ENCODE assay signal across 7 mouse cellular contexts in the genomic region with DNA sequence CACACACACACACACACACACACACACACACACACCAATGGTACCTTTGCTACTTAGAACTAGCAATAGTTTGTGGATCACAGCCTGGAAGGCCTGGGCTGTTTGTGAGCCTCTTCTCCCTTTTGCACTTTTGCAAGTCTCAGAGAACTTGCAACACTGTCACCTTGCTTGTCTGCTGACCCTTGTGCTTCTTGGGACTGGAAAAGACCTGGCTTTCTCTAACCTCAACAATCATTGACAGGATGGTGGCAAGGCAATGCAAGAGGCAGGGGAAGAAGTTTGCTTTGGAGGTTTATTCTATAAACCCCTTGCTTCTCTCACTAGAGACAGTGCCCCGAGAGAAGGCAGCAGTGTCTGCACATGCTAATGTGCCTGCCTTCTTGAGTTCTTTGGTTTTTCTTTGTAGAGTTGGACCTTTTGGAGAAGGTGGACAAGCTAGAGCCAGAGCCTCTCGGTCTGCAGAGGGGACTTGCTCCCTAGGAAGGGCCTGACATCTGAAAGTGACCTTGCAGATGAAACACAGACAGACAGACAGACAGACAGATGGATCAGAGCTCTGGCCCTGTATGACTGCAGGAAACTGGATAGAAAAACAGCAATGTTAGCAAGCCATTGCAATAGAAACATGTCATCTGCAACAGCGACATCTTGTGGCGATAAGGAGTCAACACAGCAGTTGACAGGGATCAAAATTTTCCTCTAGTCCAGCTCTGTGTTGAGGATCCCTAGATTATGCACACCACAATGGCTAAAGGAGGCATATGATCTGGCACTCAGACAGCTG.
A peak's percentile ranks its signal among the peaks of the same experiment; 100 is the strongest.
DNase-seq lines count a peak whose midpoint lies in the region; ATAC-seq and TF ChIP-seq lines count a peak whose summit lies in the region.

No protein-coding gene starts in this region.

- peak; percentile 42 for DNase-seq in MEL (ENCODE audit: low read depth, low spot score)
- peak; percentile 8 for DNase-seq in adrenal gland, adult 8-10 months
- DNase-seq in embryo, embryonic 11.5 days (ENCODE audit: low read depth, low spot score), result peak; percentile 34
- peak; percentile 85 for DNase-seq in hindbrain, postnatal 0 days (ENCODE audit: low spot score)
- peak; percentile 23 to 24 for DNase-seq in left cerebral cortex, adult 8-10 months (ENCODE audit: low spot score in 2 of 2)
- DNase-seq in stomach, postnatal 0 days (ENCODE audit: low spot score), result peak; percentile 20

- no peak overlapping the region for H3K4me2 ChIP-seq in hindbrain, postnatal 0 days (ENCODE audit: low read depth, low read length)
- no peak overlapping the region for H3K4me2 ChIP-seq in midbrain, embryonic 12.5 days (replicated peaks)
- no peak overlapping the region for H3K4me2 ChIP-seq in stomach, postnatal 0 days (replicated peaks; ENCODE audit: low read depth)

- WGBS in hindbrain, postnatal 0 days, result 24% methylated on average over 4 of the region's 4 CpGs
- 31% methylated on average over 4 of the region's 4 CpGs for WGBS in midbrain, embryonic 12.5 days
- WGBS in stomach, postnatal 0 days, result 24% methylated on average over 4 of the region's 4 CpGs

- no peaks in the 10 kb centered on the region for H3K27me3 ChIP-seq in MEL (ENCODE audit: control insufficient read depth in 1 of 2, insufficient read depth in 2 of 2, low read length in 2 of 2)
- no peaks in the 10 kb centered on the region for H3K27me3 ChIP-seq in hindbrain, postnatal 0 days (ENCODE audit: insufficient read depth, low read length)
- no peaks in the 10 kb centered on the region for H3K27me3 ChIP-seq in midbrain, embryonic 12.5 days
- no peaks in the 10 kb centered on the region for H3K27me3 ChIP-seq in stomach, postnatal 0 days (ENCODE audit: control insufficient read depth, insufficient read depth, low read length)

- ATAC-seq in hindbrain, postnatal 0 days, result peak; percentile 88
- ATAC-seq in midbrain, embryonic 12.5 days (ENCODE audit: low FRiP score, low read depth), result peak; percentile 74
- ATAC-seq in stomach, postnatal 0 days (ENCODE audit: low FRiP score, low TSS enrichment), result no peak

- no peaks in the 10 kb centered on the region for H3K9me3 ChIP-seq in MEL (replicated peaks; ENCODE audit: insufficient read depth, low read length)
- H3K9me3 ChIP-seq in hindbrain, postnatal 0 days (ENCODE audit: low read length), result no peaks in the 10 kb centered on the region
- no peaks in the 10 kb centered on the region for H3K9me3 ChIP-seq in midbrain, embryonic 12.5 days
- no peaks in the 10 kb centered on the region for H3K9me3 ChIP-seq in stomach, postnatal 0 days (ENCODE audit: control insufficient read depth, low read length)

- no peak for TF ChIP-seq EP300 in MEL (IDR thresholded peaks at IDR 0.05; ENCODE audit: low read depth in 1 of 2, low read length in 2 of 2)
- no peak for TF ChIP-seq EP300 in stomach, postnatal 0 days (optimal IDR thresholded peaks at IDR 0.05)

- no peak for TF ChIP-seq POLR2A in MEL (IDR thresholded peaks at IDR 0.05; ENCODE audit: control insufficient read depth in 1 of 2, insufficient read depth in 1 of 2, low read depth in 1 of 2, low read length in 2 of 2, poor library complexity in 1 of 2)

- peak; percentile 59 for TF ChIP-seq RAD21 in MEL (IDR thresholded peaks at IDR 0.05; ENCODE audit: low read depth, low read length)

- H3K27ac ChIP-seq in MEL (ENCODE audit: control insufficient read depth, low read depth, low read length), result no peak overlapping the region
- H3K27ac ChIP-seq in hindbrain, postnatal 0 days, result no peak overlapping the region
- H3K27ac ChIP-seq in midbrain, embryonic 12.5 days (replicated peaks), result no peak overlapping the region
- H3K27ac ChIP-seq in stomach, postnatal 0 days (replicated peaks), result no peak overlapping the region

- H3K4me3 ChIP-seq in MEL (ENCODE audit: control insufficient read depth in 1 of 2, insufficient read depth in 1 of 2, low read depth in 2 of 2, low read length in 2 of 2), result no peak overlapping the region
- H3K4me3 ChIP-seq in hindbrain, postnatal 0 days (ENCODE audit: low read length), result no peak overlapping the region
- H3K4me3 ChIP-seq in midbrain, embryonic 12.5 days, result no peak overlapping the region
- H3K4me3 ChIP-seq in stomach, postnatal 0 days (ENCODE audit: low read depth, low read length), result no peak overlapping the region

- TF ChIP-seq CTCF in MEL (IDR thresholded peaks at IDR 0.05 in 2 of 3, conservative IDR thresholded peaks at IDR 0.05 in 1 of 3; ENCODE audit: control insufficient read depth in 1 of 3, insufficient read depth in 1 of 3, low read depth in 2 of 3, low read length in 3 of 3, poor library complexity in 1 of 3, severe bottlenecking in 1 of 3), result peak; percentile 55 to 77 (median 75)
- TF ChIP-seq CTCF in hindbrain, postnatal 0 days (IDR thresholded peaks at IDR 0.05; ENCODE audit: low read depth), result peak; percentile 97
- peak; percentile 91 for TF ChIP-seq CTCF in stomach, postnatal 0 days (IDR thresholded peaks at IDR 0.05; ENCODE audit: low read depth)

- H3K4me1 ChIP-seq in MEL (ENCODE audit: control insufficient read depth in 1 of 2, insufficient read depth in 2 of 2, low read length in 2 of 2), result no peaks in the 10 kb centered on the region
- H3K4me1 ChIP-seq in hindbrain, postnatal 0 days (ENCODE audit: insufficient read depth, low read length), result no peaks in the 10 kb centered on the region
- no peaks in the 10 kb centered on the region for H3K4me1 ChIP-seq in midbrain, embryonic 12.5 days
- H3K4me1 ChIP-seq in stomach, postnatal 0 days (replicated peaks; ENCODE audit: control insufficient read depth, insufficient read depth), result no peaks in the 10 kb centered on the region

- H3K36me3 ChIP-seq in MEL (ENCODE audit: control insufficient read depth in 1 of 2, insufficient read depth in 2 of 2, low read length in 2 of 2), result no peaks in the 10 kb centered on the region
- H3K36me3 ChIP-seq in hindbrain, postnatal 0 days (ENCODE audit: insufficient read depth, low read length), result no peaks in the 10 kb centered on the region
- H3K36me3 ChIP-seq in midbrain, embryonic 12.5 days, result no peaks in the 10 kb centered on the region
- no peaks in the 10 kb centered on the region for H3K36me3 ChIP-seq in stomach, postnatal 0 days (ENCODE audit: control insufficient read depth, insufficient read depth, low read length)

- H3K9ac ChIP-seq in MEL (ENCODE audit: control insufficient read depth, low read depth, low read length, poor library complexity, severe bottlenecking), result no peak overlapping the region
- no peak overlapping the region for H3K9ac ChIP-seq in hindbrain, postnatal 0 days (replicated peaks; ENCODE audit: low read length)
- H3K9ac ChIP-seq in midbrain, embryonic 12.5 days (replicated peaks), result no peak overlapping the region
- no peak overlapping the region for H3K9ac ChIP-seq in stomach, postnatal 0 days (ENCODE audit: low read length)

- H3K79me2 ChIP-seq in MEL (ENCODE audit: control insufficient read depth, insufficient read depth, low read length, poor library complexity), result no peaks in the 10 kb centered on the region

TF ChIP-seq in MEL, 35 proteins besides CTCF, POLR2A, EP300 and RAD21:
- TF ChIP-seq CHD1 (IDR thresholded peaks at IDR 0.05; ENCODE audit: low read depth, low read length) (no peak), TBP (IDR thresholded peaks at IDR 0.05; ENCODE audit: low read depth, low read length) (no peak), MXI1 (IDR thresholded peaks at IDR 0.05; ENCODE audit: low read depth, low read length) (no peak), ZKSCAN1 (IDR thresholded peaks at IDR 0.05; ENCODE audit: low read depth, low read length) (no peak), MAFK (IDR thresholded peaks at IDR 0.05; ENCODE audit: borderline replicate concordance, low read depth, low read length) (no peak), BHLHE40 (IDR thresholded peaks at IDR 0.05; ENCODE audit: borderline replicate concordance, low read depth, low read length) (no peak), POLR2AphosphoS5 (IDR thresholded peaks at IDR 0.05; ENCODE audit: borderline replicate concordance, low read depth, low read length) (no peak), E2F4 (IDR thresholded peaks at IDR 0.05; ENCODE audit: borderline replicate concordance, low read depth, low read length) (no peak), MYC (IDR thresholded peaks at IDR 0.05; ENCODE audit: low read depth, low read length) (no peak), SMC3 (IDR thresholded peaks at IDR 0.05; ENCODE audit: low read depth, low read length) (peak; percentile 76), NELFE (IDR thresholded peaks at IDR 0.05; ENCODE audit: low read depth, low read length) (no peak), JUND (IDR thresholded peaks at IDR 0.05; ENCODE audit: low read depth, low read length) (no peak), ZC3H11A (IDR thresholded peaks at IDR 0.05; ENCODE audit: low read depth, low read length) (peak; percentile 38; the same call in 1 of the 2 replicates), HCFC1 (IDR thresholded peaks at IDR 0.05; ENCODE audit: low read depth, low read length) (no peak), USF2 (IDR thresholded peaks at IDR 0.05; ENCODE audit: borderline replicate concordance in 1 of 2, insufficient read depth in 1 of 2, low read depth in 1 of 2, low read length in 2 of 2) (no peak)

Comparison
In these comparisons a context has a peak if more than half of its experiments do, and no peak if none do; other contexts are left out.
1. DNase-seq: peak in every context shown above with its lines; median percentile 85 in hindbrain, postnatal 0 days; 42 in MEL; 34 in embryo, embryonic 11.5 days; 24 in left cerebral cortex, adult 8-10 months; 20 in stomach, postnatal 0 days; 8 in adrenal gland, adult 8-10 months.